Mouse (Mus musculus): Measurements from ENCODE around the gene Laptm5.
A peak's percentile ranks its signal among the peaks of the same experiment; 100 is the strongest.

The Laptm5 gene

GRCm38 (mm10) chr4:130913077-130913476 is at the start of gene Laptm5:
TSS of gene Laptm5 (plus strand) at chr4:130913125.
- no peak for DNase-seq

- no peak for DNase-seq
These were observed 47.5 kb upstream of the Laptm5 start for GRCm38 (mm10) chr4:130865460-130865859.

DNA sequence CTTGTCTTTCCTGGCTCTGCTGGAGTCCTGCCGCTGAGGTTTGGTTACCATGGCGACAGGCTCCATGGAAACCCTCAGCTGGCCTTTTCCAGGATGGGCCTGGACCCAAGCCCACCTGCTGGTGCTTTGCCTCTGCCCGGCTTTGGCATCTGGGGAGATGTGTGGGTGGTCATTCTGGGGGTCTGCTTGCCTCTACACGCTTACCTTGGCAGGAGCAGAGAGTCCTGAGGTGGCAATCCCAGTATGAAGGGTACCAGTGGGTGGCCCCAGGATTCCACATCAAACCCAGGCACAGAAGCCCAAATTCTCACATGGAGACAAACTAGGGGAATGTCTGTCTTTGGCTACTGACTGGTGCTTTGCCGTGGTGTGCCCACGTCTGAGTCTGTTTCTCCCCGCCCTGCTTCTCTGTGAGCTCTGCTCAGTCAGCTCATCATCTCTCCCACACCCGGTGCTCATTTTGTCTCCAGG is 47.0 kb upstream of the Laptm5 start:
- DNase-seq: peak; percentile 79 to 87

GRCm38 (mm10) chr4:130867940-130868339 is 45.0 kb upstream of the Laptm5 start:
- DNase-seq: no peak

GRCm38 (mm10) chr4:130868803-130869202 is 44.1 kb upstream of the Laptm5 start:
- DNase-seq: no peak

DNA sequence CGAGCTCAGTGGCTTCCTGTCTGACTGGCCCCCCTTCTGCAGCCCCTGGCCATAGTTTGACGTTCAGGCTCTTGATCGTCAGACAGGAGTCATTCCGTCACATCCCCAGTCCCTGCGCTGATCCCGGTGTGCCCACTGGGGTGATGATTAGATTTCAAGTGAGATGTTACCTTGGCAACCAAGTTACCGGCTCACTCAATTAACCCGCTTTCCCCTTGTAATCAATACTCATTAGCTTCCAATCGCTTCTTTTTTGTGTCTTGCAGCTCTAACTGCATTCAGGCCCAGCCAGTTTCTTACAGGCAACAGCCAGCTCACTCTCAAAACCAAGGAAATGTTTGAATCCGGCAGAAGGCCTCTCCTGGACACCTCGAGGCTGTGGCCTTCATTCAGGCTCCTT is 40.5 kb upstream of the Laptm5 start:
- no peak for DNase-seq

GRCm38 (mm10) chr4:130873440-130873839 is 39.5 kb upstream of the Laptm5 start:
- DNase-seq: peak in 1 of 2 experiments; percentile 74

DNA sequence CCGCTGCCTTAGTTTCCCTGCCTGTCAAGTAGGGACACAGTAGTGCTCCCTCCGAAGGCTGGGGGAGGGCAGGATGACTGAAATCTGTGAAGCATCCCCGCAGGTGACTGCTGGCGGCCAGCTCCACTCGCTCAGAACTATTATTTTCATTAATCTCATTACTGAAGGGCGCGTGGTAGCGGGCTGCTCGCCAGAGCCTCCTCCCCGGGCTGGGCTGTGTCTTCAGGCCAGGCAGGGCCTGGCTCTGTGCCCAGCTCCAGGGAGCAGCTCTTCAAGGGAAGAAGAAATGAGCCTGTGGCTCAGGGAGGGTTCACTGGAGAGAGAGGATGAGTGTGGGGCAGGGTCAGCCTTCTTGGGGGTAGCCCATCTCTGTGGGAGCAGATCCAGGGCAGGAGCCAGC is 38.3 kb upstream of the Laptm5 start:
- peak; percentile 89 to 91 for DNase-seq

DNA sequence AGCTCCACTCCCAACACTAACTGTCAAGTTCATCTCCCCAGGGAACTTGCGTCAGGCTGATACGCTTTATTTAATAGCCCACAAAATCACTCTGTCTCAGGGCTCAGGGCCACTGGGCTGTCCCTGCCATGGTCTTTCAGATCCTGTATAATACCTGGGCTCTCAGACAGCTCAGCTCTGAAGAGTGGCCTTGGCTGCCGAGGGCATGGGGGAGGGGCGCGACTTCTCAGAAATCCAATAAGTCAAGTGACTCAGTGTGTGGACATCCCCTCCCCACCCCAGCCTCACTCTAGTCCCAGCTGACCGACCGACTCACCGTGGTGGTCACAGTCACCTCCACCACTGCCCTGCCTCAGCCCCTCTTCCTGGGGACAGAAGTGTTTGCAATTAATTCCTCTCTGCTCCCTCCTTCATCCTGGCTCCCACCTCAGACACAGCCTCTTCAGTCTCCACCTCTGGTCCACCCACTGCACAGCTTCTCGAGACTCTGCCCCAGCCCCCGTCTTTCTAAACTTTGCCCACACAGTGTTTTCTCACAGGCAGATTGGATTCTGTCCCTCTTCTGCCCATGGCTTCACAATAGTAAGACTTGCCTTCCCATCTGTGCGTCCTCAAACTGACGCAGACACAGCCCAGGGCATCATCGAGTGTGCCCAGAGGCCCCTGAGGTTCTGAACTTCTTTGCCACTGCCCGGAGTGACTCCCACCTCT is 36.8 kb upstream of the Laptm5 start:
- no peak for DNase-seq

- peak; percentile 97 to 98 for DNase-seq
These were observed 34.5 kb upstream of the Laptm5 start for GRCm38 (mm10) chr4:130878273-130879047.

GRCm38 (mm10) chr4:130879048-130879384 is 33.9 kb upstream of the Laptm5 start:
- no peak for DNase-seq

DNA sequence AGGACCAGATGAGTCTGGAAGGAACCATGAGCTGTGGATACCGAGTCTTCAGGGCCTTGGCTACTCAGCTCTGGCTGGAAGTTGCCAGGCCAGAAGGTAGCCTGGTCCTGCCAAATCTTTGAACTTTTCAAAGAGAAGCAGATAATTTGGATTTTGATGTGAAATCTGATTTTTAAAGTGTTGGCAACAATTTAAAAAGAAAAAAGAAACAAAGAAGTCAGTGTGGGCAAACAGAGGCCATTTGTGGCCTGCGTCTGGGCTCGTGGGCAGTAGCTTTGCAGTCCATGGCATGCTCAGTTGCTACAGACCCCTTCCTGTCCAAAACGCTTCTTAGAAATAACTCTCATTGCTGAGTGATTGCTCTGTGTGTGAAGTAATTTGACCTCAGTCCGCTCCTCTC is 31.6 kb upstream of the Laptm5 start:
- no peak for DNase-seq

DNA sequence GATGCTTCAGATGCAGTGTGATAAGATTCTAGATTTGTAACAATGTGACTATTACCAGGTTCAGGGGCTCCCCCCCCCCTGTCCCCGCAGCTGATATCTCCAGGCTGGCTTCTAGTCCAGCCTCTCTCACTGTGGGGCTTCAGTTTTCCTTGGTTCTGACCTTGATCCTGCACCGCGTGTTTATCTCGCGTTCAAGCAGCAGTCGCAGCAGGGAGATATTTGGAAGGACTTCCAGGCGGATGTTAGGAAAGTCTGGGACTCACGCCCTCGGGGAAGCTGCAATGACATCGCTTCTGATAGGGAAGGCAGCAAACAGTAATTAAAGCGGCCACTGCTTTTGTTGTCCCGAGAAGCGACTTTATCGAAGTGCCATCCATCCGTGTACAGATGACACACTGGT is 30.2 kb upstream of the Laptm5 start:
- DNase-seq: no peak

GRCm38 (mm10) chr4:130883820-130884533 is 28.9 kb upstream of the Laptm5 start:
- peak; percentile 73 to 79 for DNase-seq

GRCm38 (mm10) chr4:130887148-130887745 is 25.7 kb upstream of the Laptm5 start:
- no peak for DNase-seq

- DNase-seq: no peak
These were observed 23.0 kb upstream of the Laptm5 start for GRCm38 (mm10) chr4:130889777-130890510.

GRCm38 (mm10) chr4:130890511-130890840 is 22.4 kb upstream of the Laptm5 start:
- DNase-seq: no peak

- peak; percentile 92 to 93 for DNase-seq
These were observed 20.8 kb upstream of the Laptm5 start for GRCm38 (mm10) chr4:130892001-130892587.

- DNase-seq: peak in 1 of 2 experiments; percentile 31
These were observed 19.2 kb upstream of the Laptm5 start for GRCm38 (mm10) chr4:130893688-130894087.

DNA sequence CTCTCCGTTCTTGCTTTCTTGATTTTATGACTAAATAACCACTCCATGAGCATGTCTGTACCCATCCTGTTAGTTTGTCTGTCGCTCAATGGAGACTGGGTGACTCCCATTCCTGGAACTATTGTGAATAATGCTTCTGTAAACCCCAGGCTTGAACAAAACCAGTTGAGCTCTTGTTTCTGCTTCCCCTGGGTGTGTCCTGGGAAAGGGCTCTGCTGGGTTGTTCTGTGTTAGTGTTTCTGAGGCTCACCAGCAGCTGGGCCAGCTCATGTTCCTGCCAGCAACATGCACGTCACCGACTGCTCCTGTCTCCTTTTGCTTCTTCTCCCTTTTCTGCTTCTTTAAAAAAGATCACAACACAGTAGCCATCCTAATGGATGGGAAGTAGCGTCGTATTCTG is 17.2 kb upstream of the Laptm5 start:
- DNase-seq: no peak

DNA sequence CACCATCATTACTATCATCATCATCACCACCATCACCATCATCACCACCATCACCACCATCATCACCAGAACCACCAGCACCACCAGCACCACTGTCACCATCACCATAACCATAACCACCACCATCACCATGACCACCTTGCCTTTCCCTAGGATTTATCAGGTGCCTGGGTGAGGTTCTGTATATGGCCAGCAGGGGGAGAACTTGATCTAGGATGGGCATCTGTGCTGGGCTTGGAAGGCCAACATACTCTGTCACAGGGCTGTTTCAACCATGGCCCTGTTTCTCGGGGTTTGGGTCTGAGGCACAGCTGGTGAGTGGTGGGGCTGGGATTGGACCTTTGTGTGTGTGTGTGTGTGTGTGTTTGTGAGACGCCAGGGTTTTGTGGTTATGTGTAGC is 16.6 kb upstream of the Laptm5 start:
- peak; percentile 65 to 86 for DNase-seq

DNA sequence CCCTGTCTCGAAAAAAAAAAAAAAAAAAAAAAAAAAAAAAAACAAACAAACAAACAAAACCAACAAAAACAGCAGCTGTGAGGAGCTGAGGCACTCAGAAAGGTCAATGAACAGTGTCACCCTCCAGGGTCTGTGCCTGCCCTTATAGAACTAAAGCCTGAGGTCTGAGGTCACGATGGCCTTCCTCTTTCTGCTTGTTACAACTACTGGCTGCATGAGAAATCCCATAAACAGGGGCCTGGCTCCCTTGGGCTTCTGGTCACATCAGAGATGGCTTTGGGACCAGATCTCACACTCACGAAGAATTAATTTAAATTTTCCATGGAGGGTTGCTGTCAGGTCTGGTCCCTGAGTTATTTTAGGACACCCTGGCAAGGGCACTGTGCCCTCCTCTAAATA is 13.5 kb upstream of the Laptm5 start:
- no peak for DNase-seq

Measured in cerebellum, postnatal 14 days (tissue).